Mouse (Mus musculus) neural tube, embryonic 12.5 days (tissue): Measurements from ENCODE around the gene Cd80. TPM values are rescaled to one million over a fixed set of nuclear protein-coding genes. Genes with fewer than 3 reads are reported as not detected.

Experiments used
- ATAC-seq: fragments of 200-750 bp; cut with Nextera tagmentation; 2 replicates; pipeline ENCODE4 v1.8.0; 2017; ENCODE audit warnings: low read depth, mild to moderate bottlenecking, moderate TSS enrichment, moderate library complexity; ENCODE audit not compliant: low FRiP score
- H3K27ac ChIP-seq: fragments of 300-500 bp; sonication (generic); 2 replicates; pipeline ENCODE4 v1.5.1; 2016
- H3K27me3 ChIP-seq: fragments of 300-500 bp; sonication (generic); replicated peaks from 2 replicates; pipeline ENCODE4 v1.6.1; 2016; ENCODE audit warnings: mild to moderate bottlenecking
- H3K36me3 ChIP-seq: fragments of 300-500 bp; sonication (generic); 2 replicates; pipeline ENCODE4 v1.6.1; 2016; ENCODE audit warnings: mild to moderate bottlenecking
- H3K4me1 ChIP-seq: fragments of 300-500 bp; sonication (generic); 2 replicates; pipeline ENCODE4 v1.6.1; 2016
- H3K4me2 ChIP-seq: fragments of 300-500 bp; sonication (generic); replicated peaks from 2 replicates; pipeline ENCODE4 v1.6.1; 2016; ENCODE audit warnings: mild to moderate bottlenecking
- H3K4me3 ChIP-seq: fragments of 300-500 bp; sonication (generic); 2 replicates; pipeline ENCODE4 v1.5.1; 2016
- H3K9ac ChIP-seq: fragments of 300-500 bp; sonication (generic); 2 replicates; pipeline ENCODE4 v1.6.1; 2016; ENCODE audit warnings: mild to moderate bottlenecking
- H3K9me3 ChIP-seq: fragments of 300-500 bp; sonication (generic); 2 replicates; pipeline ENCODE4 v1.6.1; 2016; ENCODE audit warnings: mild to moderate bottlenecking
- WGBS: fragments of 180-500 bp; shearing (Covaris S2); methylation state at CpG from one replicate; pipeline ENCODE4 v1.1.7; 2016; 5-methylcytosine and 5-hydroxymethylcytosine counted together
- polyA plus RNA-seq: library from polyadenylated mRNA; unstranded; fragments of >200 nt; fragmentation: Nextera tagmentation; extraction: Ambion mirVana; gene quantifications from 2 replicates; pipeline ENCODE4 v1.2.1, GENCODE M21; 2016

The Cd80 gene
- polyA plus RNA-seq, result 0.46 and 0.87 TPM in 2 replicates

GRCm38 (mm10) chr16:38455511-38456418 lies at the start of gene Cd80:
Gene Cd80 (plus strand): TSS chr16:38455561.
- ATAC-seq, result no peak
- 72% methylated on average over 17 of the region's 17 CpGs for WGBS

DNA sequence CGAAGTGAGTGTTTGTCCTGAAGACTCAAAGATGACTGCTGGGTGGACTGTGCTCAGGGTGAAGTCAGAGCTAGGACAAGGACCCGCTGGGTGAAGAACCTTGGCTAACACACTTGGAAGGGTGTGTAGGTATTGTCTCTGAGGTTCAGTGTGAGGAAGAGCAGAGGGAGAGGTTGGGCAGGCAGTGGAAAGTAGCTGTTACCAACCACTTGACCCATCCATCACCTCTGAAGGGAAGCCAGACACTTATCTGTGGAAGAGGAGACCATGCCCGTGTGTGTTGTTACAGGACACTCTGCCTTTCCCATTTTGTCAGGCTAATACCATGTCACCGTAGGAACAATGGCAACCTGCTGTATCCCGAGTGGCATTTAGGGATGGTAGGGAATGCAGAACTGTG lies 49.1 kb upstream of the Cd80 start:
- H3K4me1 ChIP-seq, result no peaks in the 10 kb centered on the region
- 83% methylated on average over 5 of the region's 5 CpGs for WGBS
- no peaks in the 10 kb centered on the region for H3K36me3 ChIP-seq
- H3K27ac ChIP-seq, result no peak overlapping the region
- no peak for ATAC-seq
- H3K4me2 ChIP-seq, result no peak overlapping the region
- no peak overlapping the region for H3K9ac ChIP-seq
- H3K9me3 ChIP-seq, result no peaks in the 10 kb centered on the region
- H3K4me3 ChIP-seq, result no peak overlapping the region
- no peaks in the 10 kb centered on the region for H3K27me3 ChIP-seq

More at GRCm38 (mm10) chr16:38455511-38456418, at the start of gene Cd80:
- Histone ChIP-seq H3K27me3 (no peaks in the 10 kb centered on the region), H3K4me2 (no peak within 1 kb of the TSS), H3K36me3 (no peaks in the 10 kb centered on the region), H3K27ac (no peak within 1 kb of the TSS), H3K9ac (no peak within 1 kb of the TSS), H3K9me3 (no peaks in the 10 kb centered on the region), H3K4me1 (peaks cover 11% of the 10 kb centered on the region), H3K4me3 (no peak within 1 kb of the TSS)

DNA sequence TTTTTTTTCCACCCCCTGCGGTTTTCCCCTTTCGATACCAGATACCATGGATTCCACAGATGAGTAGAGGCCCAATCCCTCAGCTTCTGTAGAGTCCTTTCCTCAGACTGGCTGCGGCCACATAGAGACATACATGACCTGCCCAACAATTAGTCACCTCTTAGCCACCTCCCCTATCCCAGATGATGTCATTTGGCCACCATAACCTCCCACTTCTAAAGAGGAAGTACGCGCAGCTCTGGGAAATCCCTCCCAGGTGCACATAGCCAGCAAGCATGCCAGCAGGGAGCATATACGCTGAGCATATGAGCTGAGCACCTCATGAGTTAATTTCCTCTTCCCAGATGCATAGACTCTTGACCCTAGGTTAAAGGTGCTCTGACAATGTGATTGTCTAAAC lies 48.7 kb upstream of the Cd80 start:
- WGBS, result 89% methylated on average over 6 of the region's 6 CpGs
- Histone ChIP-seq H3K4me2 (no peak overlapping the region), H3K4me3 (no peak overlapping the region), H3K9ac (no peak overlapping the region), H3K4me1 (no peaks in the 10 kb centered on the region), H3K36me3 (no peaks in the 10 kb centered on the region), H3K9me3 (no peaks in the 10 kb centered on the region), H3K27me3 (no peaks in the 10 kb centered on the region), H3K27ac (no peak overlapping the region)
- no peak for ATAC-seq

DNA sequence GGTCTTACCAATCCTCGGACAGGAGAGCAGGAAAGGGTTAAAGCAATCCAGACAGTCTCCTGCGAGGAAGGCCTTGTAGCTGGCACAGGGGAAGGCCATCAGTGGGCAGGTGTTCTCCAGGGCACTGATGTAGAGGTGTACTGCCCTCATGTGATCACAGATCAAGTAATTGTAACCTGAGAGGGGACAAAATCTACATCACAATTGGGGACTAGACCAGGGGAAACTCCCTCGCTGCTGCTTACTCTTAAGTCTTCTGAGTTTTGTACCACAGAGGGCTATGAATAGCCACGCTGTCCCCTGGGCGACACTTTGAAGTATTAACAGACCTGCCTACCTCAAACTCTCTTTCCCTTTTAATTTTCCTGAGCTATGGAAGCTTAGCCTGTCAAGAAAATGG lies 47.8 kb upstream of the Cd80 start:
- Histone ChIP-seq H3K4me3 (no peak overlapping the region), H3K36me3 (no peaks in the 10 kb centered on the region), H3K4me1 (no peaks in the 10 kb centered on the region), H3K4me2 (no peak overlapping the region), H3K9me3 (no peaks in the 10 kb centered on the region), H3K27me3 (no peaks in the 10 kb centered on the region), H3K27ac (no peak overlapping the region), H3K9ac (no peak overlapping the region)
- no peak for ATAC-seq
- WGBS, result 39% methylated on average over 5 of the region's 5 CpGs

DNA sequence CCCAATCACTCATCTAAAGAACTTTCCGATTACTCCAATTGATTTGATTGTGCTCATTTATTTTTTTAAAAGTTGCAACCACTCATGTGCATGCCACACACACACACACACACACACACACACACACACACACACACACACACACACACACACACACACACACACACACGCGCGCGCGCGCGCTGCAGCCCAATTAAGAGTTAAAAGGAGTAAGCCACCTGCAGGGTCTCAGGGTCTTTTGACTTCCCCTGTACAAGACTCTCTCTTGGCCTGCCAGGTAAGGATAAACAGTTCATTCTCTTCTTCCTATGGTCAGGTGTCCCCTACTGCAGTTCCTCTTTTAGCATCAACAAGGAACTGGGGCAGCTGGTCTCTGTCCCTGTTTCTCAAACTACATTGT lies 46.9 kb upstream of the Cd80 start:
- no peaks in the 10 kb centered on the region for H3K4me1 ChIP-seq
- H3K4me3 ChIP-seq, result no peak overlapping the region
- H3K9ac ChIP-seq, result no peak overlapping the region
- no peaks in the 10 kb centered on the region for H3K36me3 ChIP-seq
- H3K27me3 ChIP-seq, result no peaks in the 10 kb centered on the region
- ATAC-seq, result no peak
- no peak overlapping the region for H3K27ac ChIP-seq
- no peak overlapping the region for H3K4me2 ChIP-seq
- WGBS, result 90% methylated on average over 8 of the region's 8 CpGs
- H3K9me3 ChIP-seq, result no peaks in the 10 kb centered on the region

DNA sequence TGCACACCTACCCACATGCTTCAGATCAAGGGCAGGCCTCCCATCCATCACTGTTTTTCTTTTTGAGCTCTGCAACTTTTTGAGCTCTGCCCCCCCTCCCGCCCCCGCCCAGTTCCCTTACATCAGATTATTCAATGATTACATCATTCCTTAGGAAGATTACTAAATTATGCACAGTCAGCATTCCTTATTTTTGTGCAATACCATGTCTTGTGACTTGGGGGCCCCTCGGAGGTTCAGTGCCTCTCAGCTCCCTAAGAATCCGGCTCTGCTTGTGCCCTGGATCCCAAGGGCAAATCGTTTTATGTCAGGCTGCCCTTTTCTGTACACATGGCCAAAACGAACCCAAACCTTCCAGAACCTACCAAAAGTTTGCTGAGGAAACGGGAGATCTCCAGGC lies 40.4 kb upstream of the Cd80 start:
- Histone ChIP-seq H3K9me3 (no peaks in the 10 kb centered on the region), H3K4me2 (no peak overlapping the region), H3K27me3 (no peaks in the 10 kb centered on the region), H3K4me3 (no peak overlapping the region), H3K36me3 (no peaks in the 10 kb centered on the region), H3K9ac (no peak overlapping the region), H3K27ac (no peak overlapping the region), H3K4me1 (no peaks in the 10 kb centered on the region)
- ATAC-seq, result no peak
- WGBS, result 85% methylated on average over 7 of the region's 7 CpGs

DNA sequence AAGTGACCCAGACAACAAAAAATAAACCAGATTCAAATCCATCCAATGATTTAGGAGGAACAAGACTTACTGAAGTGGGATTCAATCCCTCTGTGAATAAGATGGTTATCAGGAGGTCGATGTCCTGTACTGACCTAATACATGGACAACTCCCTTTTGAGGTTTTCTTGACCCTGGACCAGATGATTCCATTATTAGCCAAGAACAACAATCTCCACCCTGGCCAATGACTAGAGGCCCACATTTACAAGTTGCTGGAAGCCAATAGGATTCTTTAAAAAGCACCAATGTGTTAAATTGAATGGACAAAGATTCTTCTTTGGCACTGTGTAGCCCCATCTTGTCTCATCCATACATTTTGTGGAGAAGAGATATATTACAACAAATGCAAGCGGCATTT lies 30.0 kb upstream of the Cd80 start:
- Histone ChIP-seq H3K4me3 (no peak overlapping the region), H3K4me2 (no peak overlapping the region), H3K27me3 (no peaks in the 10 kb centered on the region), H3K9ac (no peak overlapping the region), H3K27ac (no peak overlapping the region), H3K4me1 (no peaks in the 10 kb centered on the region), H3K9me3 (no peaks in the 10 kb centered on the region), H3K36me3 (no peaks in the 10 kb centered on the region)
- 88% methylated on average over 2 of the region's 2 CpGs for whole genome bisulfite sequencing
- ATAC-seq, result no peak

GRCm38 (mm10) chr16:38425799-38426198 lies 29.6 kb upstream of the Cd80 start:
- Histone ChIP-seq H3K9me3 (no peaks in the 10 kb centered on the region), H3K36me3 (no peaks in the 10 kb centered on the region), H3K27me3 (no peaks in the 10 kb centered on the region), H3K4me1 (no peaks in the 10 kb centered on the region), H3K4me3 (no peak overlapping the region), H3K27ac (no peak overlapping the region), H3K4me2 (no peak overlapping the region), H3K9ac (no peak overlapping the region)
- no peak for ATAC-seq
- WGBS, result 93% methylated on average over 1 of the region's 1 CpGs

DNA sequence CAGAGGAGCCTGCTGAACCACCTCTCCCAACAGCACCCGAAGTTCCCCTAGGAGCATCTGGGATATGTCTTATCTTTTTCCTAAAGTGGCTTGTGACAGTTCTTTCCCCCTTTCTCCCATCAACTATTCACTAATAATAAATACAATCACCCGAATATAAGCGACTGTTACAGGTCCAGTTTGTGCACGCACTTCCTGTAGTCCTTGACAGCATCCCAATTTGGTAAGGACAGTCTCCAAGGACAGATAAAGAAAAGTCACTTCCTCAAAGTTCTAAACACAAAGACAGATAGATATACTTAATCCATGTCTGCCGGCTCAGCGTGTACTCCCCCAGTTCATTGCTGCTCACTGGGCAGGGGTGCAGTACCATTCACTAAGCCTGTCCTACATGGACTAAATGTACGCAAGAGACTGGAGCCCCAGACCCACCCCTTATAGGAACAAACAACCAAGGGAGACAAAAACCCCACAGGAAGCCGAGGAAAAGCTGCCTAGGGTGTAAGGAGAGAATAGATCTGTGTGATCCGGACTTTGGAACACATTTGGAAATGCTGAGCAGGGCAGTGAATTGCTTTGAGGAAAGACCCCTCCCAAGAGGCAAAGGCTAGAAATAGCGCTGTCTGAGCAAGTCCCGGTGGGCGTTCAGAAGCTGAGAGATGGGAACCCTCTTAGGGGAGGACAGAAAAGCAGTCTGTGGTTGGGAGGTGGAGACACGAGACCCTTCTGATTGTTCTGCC lies 23.7 kb upstream of the Cd80 start:
- no peak overlapping the region for H3K27ac ChIP-seq
- no peak overlapping the region for H3K4me3 ChIP-seq
- no peak for ATAC-seq
- 63% methylated on average over 13 of the region's 13 CpGs for WGBS
- H3K9me3 ChIP-seq, result no peaks in the 10 kb centered on the region
- no peaks in the 10 kb centered on the region for H3K4me1 ChIP-seq
- no peaks in the 10 kb centered on the region for H3K36me3 ChIP-seq
- no peak overlapping the region for H3K9ac ChIP-seq
- no peaks in the 10 kb centered on the region for H3K27me3 ChIP-seq
- H3K4me2 ChIP-seq, result no peak overlapping the region

DNA sequence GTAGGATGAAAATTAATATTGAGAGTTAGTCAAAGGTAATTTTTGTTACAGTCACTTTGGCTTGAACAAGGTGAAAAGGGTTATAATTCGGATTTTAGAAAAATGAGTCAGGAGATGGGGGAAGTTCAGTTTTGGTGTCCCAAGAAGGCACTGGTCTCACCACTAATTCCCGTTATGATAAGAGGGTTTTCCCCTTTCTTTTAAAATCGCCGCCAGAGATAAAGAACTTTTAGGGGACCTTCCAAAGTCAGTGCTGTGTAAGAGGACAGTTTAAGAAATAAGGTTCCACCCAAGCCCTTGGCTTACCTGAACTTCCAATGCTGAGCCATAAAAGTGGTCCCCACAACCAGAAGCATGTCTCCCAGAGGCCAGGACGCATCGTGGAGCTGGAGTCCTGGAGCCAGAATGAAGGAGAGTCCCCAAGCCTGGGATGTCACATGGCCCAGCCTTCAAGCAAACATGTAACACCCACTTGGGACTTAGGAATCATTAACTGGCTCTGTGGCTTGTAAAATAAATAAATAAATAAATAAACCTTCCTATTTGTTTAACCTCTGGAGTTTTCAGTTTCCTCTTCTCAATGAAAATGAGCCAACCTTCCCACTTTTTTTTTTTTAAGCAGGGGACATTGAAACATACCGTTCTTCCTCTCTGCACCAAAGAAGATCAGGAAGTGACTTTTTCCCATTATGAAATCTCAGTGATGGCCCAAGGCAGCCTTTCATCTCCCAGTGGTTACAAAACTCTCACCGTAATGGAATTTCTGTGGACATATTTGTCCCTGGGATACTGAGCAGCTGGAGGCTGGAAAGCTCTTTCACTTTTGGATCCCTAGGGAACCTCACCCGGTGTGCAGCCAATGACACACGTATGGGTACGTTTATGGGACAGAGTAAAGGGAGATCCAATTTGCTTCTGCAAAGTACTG lies 22.6 kb upstream of the Cd80 start, which contains the start of gene Pla1a:
Gene Pla1a, minus strand, starts transcription at position 648 of the 928 bp plus-strand sequence.
- no peak for ATAC-seq
- Histone ChIP-seq H3K4me3 (no peak within 1 kb of the TSS), H3K36me3 (no peaks in the 10 kb centered on the region), H3K27me3 (no peaks in the 10 kb centered on the region), H3K27ac (no peak within 1 kb of the TSS), H3K4me1 (no peaks in the 10 kb centered on the region), H3K9me3 (no peaks in the 10 kb centered on the region), H3K4me2 (no peak within 1 kb of the TSS), H3K9ac (no peak within 1 kb of the TSS)
- WGBS, result 87% methylated on average over 11 of the region's 11 CpGs

GRCm38 (mm10) chr16:38433514-38433913 lies 21.8 kb upstream of the Cd80 start:
- Histone ChIP-seq H3K4me2 (no peak overlapping the region), H3K9me3 (no peaks in the 10 kb centered on the region), H3K4me1 (no peaks in the 10 kb centered on the region), H3K27me3 (no peaks in the 10 kb centered on the region), H3K36me3 (no peaks in the 10 kb centered on the region), H3K9ac (no peak overlapping the region), H3K27ac (no peak overlapping the region), H3K4me3 (no peak overlapping the region)
- WGBS, result 87% methylated on average over 8 of the region's 8 CpGs
- ATAC-seq, result no peak
